Mouse (Mus musculus): ENCODE measurements around the gene Spink8.

The Spink8 gene

DNA sequence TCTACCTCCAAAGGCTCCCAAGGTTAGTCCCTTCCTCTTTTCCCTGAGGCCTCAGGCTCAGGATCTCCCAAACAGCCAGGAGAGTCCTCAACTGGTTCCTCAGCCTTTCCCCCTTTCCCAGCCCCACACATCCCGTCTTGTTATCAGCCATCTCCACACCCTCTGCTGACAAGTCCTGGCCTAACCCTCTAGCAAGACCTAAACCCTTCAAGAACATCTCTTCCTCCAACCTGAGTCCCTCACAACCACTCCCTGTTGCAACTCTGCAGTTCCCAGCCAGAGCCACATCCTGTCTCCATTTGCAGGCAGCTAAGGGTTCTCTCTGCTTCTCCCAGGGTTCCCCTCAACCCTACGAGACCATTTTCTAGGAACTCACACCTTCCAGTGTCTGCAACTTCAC is 54.1 kb downstream of the Spink8 start:
- no peak for DNase-seq (ENCODE audit: low read depth in 2 of 2, low spot score in 2 of 2)

DNA sequence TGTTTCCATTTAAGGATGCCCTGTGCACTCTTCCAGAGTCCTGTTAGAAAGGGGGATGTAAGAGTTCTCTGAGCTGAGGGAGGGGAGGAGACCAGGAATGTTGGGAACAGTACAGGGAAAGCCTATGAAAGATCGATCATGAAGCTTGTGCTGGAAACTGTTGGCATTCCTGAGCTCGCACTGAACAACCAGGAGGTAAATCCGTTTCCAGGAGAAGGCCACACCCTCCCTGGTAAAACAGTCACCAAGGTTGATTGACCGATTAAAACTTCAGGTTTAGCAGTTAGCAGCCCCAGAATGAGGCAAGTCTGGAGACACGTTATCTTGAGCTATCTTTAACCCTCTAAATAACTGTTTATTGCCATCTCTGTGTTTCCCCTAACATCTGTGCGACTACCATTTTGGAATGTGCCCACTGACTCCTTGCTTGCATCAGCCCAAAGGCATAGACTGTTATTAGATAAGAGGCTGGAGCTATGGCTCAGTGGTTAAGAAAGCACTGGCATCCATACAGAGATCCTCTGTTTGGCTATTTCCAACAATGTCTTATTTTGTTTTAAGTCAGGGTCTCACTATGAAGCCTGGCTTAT is 59.0 kb downstream of the Spink8 start:
- no peak for DNase-seq (ENCODE audit: low read depth in 2 of 2, low spot score in 2 of 2)

DNA sequence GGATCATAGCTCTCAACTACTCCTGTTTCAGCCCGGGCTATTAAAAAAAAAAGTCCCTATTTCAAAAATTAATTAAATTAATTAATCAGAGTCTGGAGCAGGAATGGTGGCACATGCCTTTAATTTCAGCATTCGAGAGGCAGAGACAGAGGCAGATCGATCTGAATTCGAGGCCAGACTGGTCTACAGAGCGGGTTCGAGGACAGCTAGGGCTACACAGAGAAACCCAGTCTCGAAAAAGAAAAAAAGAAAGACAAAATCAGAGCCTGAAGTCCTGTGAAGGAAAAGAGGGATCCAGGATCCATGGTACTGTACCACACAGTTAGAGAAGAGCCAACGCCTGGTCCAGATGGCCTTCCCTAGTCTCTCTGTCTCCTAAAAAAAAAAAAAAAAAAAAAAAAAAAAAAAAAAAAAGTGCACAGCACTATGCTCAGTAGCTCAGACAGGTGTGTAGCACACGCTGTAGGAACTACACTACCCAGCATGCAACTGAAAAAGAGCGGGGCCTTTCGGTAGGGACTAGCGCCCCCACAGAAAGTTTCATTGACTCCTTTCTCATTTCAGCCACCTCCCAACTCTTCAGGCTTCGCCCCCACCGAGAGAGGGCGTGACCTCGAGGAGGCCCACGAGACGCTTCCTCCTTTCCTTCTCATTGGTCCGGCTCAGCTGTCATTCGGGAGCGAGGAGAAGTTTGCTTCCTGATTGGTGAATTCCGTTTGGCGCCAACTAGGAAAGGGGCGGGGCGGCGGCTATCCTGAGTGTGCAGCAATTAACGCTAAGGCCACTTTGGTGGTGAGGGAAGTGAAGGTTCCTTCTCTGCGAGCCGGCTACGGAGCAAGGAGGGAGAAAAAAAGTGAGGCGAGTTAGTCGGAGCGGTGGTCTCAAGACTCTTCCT is 63.0 kb downstream of the Spink8 start, which contains the start of gene Cdc25a:
Gene Cdc25a (plus strand): TSS at position 783 of the 895 bp plus-strand sequence.
- peak; percentile 93 to 95 for DNase-seq (ENCODE audit: low read depth in 2 of 2, low spot score in 2 of 2)

DNA sequence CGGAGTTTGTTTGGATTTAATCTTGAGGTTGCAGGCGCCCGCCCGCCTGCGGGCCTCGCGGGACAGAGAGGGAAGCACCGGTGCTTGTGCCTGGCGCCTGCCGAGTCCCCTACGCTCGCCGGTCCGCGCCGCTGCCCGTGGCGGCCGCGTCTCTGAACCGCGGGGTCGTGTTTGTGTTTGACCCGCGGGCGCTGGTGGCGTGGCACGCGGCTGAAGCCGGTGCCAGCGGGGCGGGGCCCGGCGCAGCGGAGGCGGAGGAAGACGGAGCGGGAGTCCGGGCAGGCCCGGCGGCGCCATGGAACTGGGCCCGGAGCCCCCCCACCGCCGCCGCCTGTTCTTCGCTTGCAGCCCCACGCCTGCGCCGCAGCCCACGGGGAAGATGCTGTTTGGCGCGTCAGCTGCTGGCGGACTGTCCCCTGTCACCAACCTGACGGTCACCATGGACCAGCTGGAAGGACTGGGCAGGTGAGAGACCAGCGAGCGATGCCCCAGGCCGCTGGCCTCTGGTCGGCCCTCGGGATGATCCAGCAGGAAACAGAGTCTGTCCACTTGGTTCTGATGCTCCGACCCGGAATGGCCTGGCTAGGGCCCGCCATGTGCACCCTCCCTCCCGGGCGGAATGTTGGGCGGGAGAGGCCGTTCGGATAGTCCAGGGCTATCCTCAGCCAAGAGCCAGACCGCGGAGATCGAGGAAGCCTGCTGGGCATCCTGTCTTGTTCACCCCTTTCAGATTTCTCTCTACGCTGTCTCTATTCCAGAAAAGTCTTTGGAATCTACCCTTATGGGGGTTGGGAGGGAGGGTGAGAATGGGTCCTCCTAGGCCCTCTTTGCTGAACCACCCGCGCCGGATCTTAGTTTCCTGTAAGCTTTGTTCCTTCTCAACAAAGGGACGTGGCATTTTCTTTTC is 63.9 kb downstream of the Spink8 start:
- peak; percentile 1 to 22 for DNase-seq (ENCODE audit: low read depth in 2 of 2, low spot score in 2 of 2)

Data from CD8-positive naive resting alpha-beta T cell, adult 2 months (primary cell).